In genomic region chr7:65822506-65823119, GRCm38 (mm10) we compare ENCODE assay signal across 21 mouse cellular contexts. TPM values are rescaled to one million over a fixed set of nuclear protein-coding genes. Genes with fewer than 3 reads are reported as not detected.
A peak's percentile ranks its signal among the peaks of the same experiment; 100 is the strongest.
DNase-seq lines count a peak whose midpoint lies in the region; ATAC-seq and TF ChIP-seq lines count a peak whose summit lies in the region.
"Had no signal": no experiment of that assay in that cellular context is flagged by ENCODE, and none has a peak within 500 bp of the region (broad histone marks: within the 10 kb centered on the region; RNA-seq: fewer than 3 reads in every experiment).

No protein-coding gene starts in this region.

- H3K27me3 ChIP-seq in liver, adult 2 months (ENCODE audit: control insufficient read depth, insufficient read depth, low read length) = no peaks in the 10 kb centered on the region
- H3K27me3 ChIP-seq in intestine, postnatal 0 days (replicated peaks; ENCODE audit: control insufficient read depth, insufficient read depth, low read length) = no peaks in the 10 kb centered on the region
- no peaks in the 10 kb centered on the region for H3K27me3 ChIP-seq in hindbrain, embryonic 14.5 days (ENCODE audit: control insufficient read depth, insufficient read depth, low read length)
- H3K27me3 ChIP-seq: forebrain, embryonic 12.5 days; Patski had no signal

- H3K27ac ChIP-seq in liver, adult 2 months (replicated peaks; ENCODE audit: insufficient read depth, low read depth, low read length) = peak overlapping the region; percentile 92
- H3K27ac ChIP-seq in intestine, postnatal 0 days (ENCODE audit: low read depth, low read length) = no peak overlapping the region
- no peak overlapping the region for H3K27ac ChIP-seq in hindbrain, embryonic 14.5 days
- H3K27ac ChIP-seq: forebrain, embryonic 12.5 days; heart, embryonic 10.5 days; left cerebral cortex, adult 2 months had no signal

- H3K9me3 ChIP-seq in intestine, postnatal 0 days (ENCODE audit: control insufficient read depth) = no peaks in the 10 kb centered on the region
- H3K9me3 ChIP-seq in hindbrain, embryonic 14.5 days (ENCODE audit: control insufficient read depth, low read length) = no peaks in the 10 kb centered on the region
- H3K9me3 ChIP-seq: forebrain, embryonic 12.5 days; heart, embryonic 10.5 days had no signal

- DNase-seq in liver, adult 2 months (ENCODE audit: extremely low read depth, low read depth, low spot score) = peak; percentile 89
- no peak for DNase-seq in liver
- peak; percentile 33 for DNase-seq in MN1 (ENCODE audit: low spot score)
- peak; percentile 46 for DNase-seq in yolk sac, embryonic 10.5 days (ENCODE audit: low spot score)
- no peak for DNase-seq in hindbrain, embryonic 14.5 days (ENCODE audit: low spot score)
- DNase-seq in lung, postnatal 14 days = no peak
- DNase-seq: cerebellum, adult 11-12 months; cerebellum, postnatal 25 days; gastrocnemius, postnatal 25 days; heart, postnatal 10 days; lung, embryonic 14.5 days; midbrain, embryonic 14.5 days; thymus, adult 2 months had no signal

- TF ChIP-seq CTCF in liver, adult 2 months (IDR thresholded peaks at IDR 0.05; ENCODE audit: low read depth, low read length) = no peak
- TF ChIP-seq CTCF in intestine, postnatal 0 days (IDR thresholded peaks at IDR 0.05; ENCODE audit: low read depth) = no peak

- peak; percentile 61; the same call in 1 of the 2 replicates for ATAC-seq in intestine, postnatal 0 days
- no peak for ATAC-seq in hindbrain, embryonic 14.5 days (ENCODE audit: low FRiP score)
- ATAC-seq: hindbrain, embryonic 16.5 days; Patski had no signal

- no peaks in the 10 kb centered on the region for H3K36me3 ChIP-seq in liver, adult 2 months (ENCODE audit: control insufficient read depth, insufficient read depth, low read length)
- no peaks in the 10 kb centered on the region for H3K36me3 ChIP-seq in intestine, postnatal 0 days (ENCODE audit: control insufficient read depth, insufficient read depth)
- no peaks in the 10 kb centered on the region for H3K36me3 ChIP-seq in hindbrain, embryonic 14.5 days (replicated peaks; ENCODE audit: control insufficient read depth, insufficient read depth)
- H3K36me3 ChIP-seq: forebrain, embryonic 12.5 days; heart, embryonic 10.5 days had no signal

- no peak overlapping the region for H3K4me2 ChIP-seq in intestine, postnatal 0 days (replicated peaks; ENCODE audit: low read depth)
- no peak overlapping the region for H3K4me2 ChIP-seq in hindbrain, embryonic 14.5 days (replicated peaks)
- H3K4me2 ChIP-seq: forebrain, embryonic 12.5 days; lung, embryonic 14.5 days had no signal

- no peak overlapping the region for H3K4me3 ChIP-seq in liver, adult 2 months (ENCODE audit: insufficient read depth, low read depth, low read length)
- H3K4me3 ChIP-seq in intestine, postnatal 0 days (ENCODE audit: low read depth, low read length) = no peak overlapping the region
- no peak overlapping the region for H3K4me3 ChIP-seq in hindbrain, embryonic 14.5 days (replicated peaks; ENCODE audit: low read length)
- H3K4me3 ChIP-seq: forebrain, embryonic 12.5 days; heart, embryonic 10.5 days; left cerebral cortex, adult 2 months had no signal

- H3K4me1 ChIP-seq in liver, adult 2 months (ENCODE audit: control insufficient read depth, insufficient read depth, low read length) = peaks cover 8% of the 10 kb centered on the region
- no peaks in the 10 kb centered on the region for H3K4me1 ChIP-seq in intestine, postnatal 0 days (replicated peaks; ENCODE audit: control insufficient read depth, insufficient read depth, low read length)
- H3K4me1 ChIP-seq in hindbrain, embryonic 14.5 days (replicated peaks; ENCODE audit: control insufficient read depth, insufficient read depth, low read length) = no peaks in the 10 kb centered on the region
- H3K4me1 ChIP-seq: heart, embryonic 10.5 days had no signal

- TF ChIP-seq POLR2A in liver, adult 2 months (IDR thresholded peaks at IDR 0.05; ENCODE audit: extremely low read depth, insufficient read depth, low read length) = no peak

- H3K79me2 ChIP-seq in liver, adult 2 months (ENCODE audit: control insufficient read depth, insufficient read depth, low read length) = no peaks in the 10 kb centered on the region

- H3K9ac ChIP-seq in liver, adult 2 months (ENCODE audit: low read depth, low read length) = no peak overlapping the region
- H3K9ac ChIP-seq in intestine, postnatal 0 days (ENCODE audit: low read depth, low read length) = no peak overlapping the region
- H3K9ac ChIP-seq in hindbrain, embryonic 14.5 days = no peak overlapping the region
- H3K9ac ChIP-seq: forebrain, embryonic 12.5 days; lung, embryonic 14.5 days had no signal

- WGBS in liver, adult 2 months = 34% methylated on average over 2 of the region's 2 CpGs
- 44% methylated on average over 2 of the region's 2 CpGs for WGBS in intestine, postnatal 0 days
- WGBS in hindbrain, embryonic 14.5 days = 89% methylated on average over 2 of the region's 2 CpGs

RNA-seq across cellular contexts. Expression of gene Pcsk6, which starts 38.9 kb away (rescaled TPM):
- 46.2 and 50.2 TPM in 2 replicates for total RNA-seq in liver, adult 2 months (2014; rRNA removed)
- polyA plus RNA-seq in liver, adult 2 months (2012; rRNA removed) = 43.2 and 45.8 TPM in 2 replicates
- 4.7 and 5.3 TPM in 2 replicates for polyA plus RNA-seq in intestine, postnatal 0 days (2015; fragmentation: Nextera tagmentation; extraction: Ambion mirVana)
- polyA plus RNA-seq in hindbrain, embryonic 14.5 days (2014; fragmentation: Nextera tagmentation; extraction: Ambion mirVana) = 1.2 and 1.9 TPM in 2 replicates
- total RNA-seq: CH12.LX; neutrophil, adult 5-6 weeks had no signal

Comparison
In these comparisons a context has a peak if more than half of its experiments do, and no peak if none do; other contexts are left out.
1. DNase-seq: peak in liver, adult 2 months (single experiment), MN1 (single experiment) and yolk sac, embryonic 10.5 days (single experiment); none in liver (single experiment), hindbrain, embryonic 14.5 days (single experiment) and lung, postnatal 14 days (single experiment).